Mouse (Mus musculus) cerebellum, postnatal 10 days (tissue): ENCODE measurements around the gene Vegfa.
A peak's percentile ranks its signal among the peaks of the same experiment; 100 is the strongest.

Experiments
- DNase-seq, 2 experiments: peaks; one replicate each; pipeline ENCODE4 v3.0.0; 2021; ENCODE audit warnings: mixed read lengths in 2 of 2

Vegfa gene

DNA sequence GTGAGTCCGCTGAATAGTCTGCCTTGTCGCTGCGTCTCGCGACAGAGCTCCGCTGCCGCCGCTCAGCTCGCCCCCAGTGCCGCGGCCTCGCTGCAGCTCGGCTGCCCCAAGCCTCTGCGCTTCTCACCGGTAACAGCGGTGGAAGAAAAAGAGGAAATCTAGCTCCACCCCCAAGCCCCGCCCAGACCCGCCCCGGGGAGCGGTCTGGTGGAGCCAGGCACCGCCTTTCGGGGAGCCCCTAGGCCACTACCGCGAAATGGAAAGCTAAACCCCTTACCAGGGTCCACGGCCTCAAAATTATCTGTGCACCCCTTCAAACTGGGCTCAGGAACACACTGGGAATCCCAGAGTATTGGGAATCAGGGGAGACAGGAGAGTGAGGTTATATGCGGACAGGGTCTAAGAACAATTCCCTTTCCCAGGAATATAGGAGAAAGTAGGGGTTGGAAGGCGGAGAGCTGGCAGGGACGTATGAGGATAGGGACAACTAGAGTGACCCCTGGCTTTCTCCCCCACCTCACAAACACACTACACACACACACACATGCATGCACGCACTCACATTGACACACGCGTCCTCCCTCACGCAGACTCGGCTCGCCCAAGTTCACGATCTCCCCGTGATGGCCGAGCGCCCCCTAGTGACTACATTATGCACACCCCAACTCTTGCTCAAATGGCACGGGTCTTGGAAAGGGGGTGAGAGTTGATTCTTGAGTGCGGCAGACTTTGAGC lies at the start of gene Vegfa:
Gene Vegfa (minus strand): TSS at position 113 of the 735 bp plus-strand sequence.
- DNase-seq, result peak; percentile 97 to 99

GRCm38 (mm10) chr17:46081657-46082056 lies 49.5 kb upstream of the Vegfa start:
- DNase-seq, result peak; percentile 30 to 41

DNA sequence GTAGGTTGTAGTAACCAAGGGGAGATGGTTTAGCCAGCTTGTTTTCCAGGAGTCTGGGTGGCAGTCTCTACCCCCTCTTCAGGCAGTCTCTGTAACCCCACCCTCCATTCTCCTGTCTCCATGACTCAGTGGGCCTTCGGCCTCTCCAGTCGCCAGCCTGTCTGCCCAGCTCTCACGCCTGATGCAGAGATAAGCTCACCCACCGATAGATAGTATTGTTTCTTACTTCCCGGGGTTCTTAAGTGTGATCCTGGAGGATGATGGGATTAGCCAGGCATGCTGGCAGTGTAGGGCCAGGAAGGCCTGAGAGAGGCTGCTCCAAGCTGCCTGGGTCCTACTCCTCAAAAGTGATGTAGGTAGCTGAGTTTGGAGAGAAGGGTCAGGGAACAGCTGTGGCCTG lies 48.9 kb upstream of the Vegfa start:
- no peak for DNase-seq

GRCm38 (mm10) chr17:46080388-46080787 lies 48.2 kb upstream of the Vegfa start:
- no peak for DNase-seq

GRCm38 (mm10) chr17:46079037-46079436 lies 46.9 kb upstream of the Vegfa start:
- no peak for DNase-seq

DNA sequence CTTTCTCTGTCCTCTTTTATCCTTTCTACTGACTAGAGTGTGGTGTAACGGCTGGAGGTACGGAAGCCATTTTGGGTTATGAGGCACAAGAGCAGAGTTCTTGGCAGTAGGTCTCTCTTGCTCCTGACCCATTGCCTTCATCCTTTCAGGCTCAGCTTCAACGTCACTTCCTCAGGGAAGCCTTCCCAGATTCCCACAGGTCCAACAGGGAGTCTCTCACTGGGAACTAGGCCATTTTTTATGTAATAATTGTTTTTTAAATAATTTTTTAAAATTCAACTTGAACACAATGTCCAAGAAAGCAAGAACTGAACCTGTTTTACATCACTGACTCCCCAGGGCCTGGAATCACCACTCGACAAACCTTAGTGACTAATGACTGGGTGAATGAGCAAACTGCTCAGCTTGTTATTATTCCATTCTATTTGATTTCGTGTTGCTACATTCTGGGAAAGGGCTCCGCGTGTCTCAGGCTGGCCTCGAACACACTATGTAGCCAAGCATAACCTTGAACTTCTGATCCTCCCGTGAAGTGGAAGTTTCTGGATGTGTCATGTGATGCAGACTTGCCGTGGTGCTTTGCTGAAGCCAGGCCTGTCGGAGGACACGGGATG lies 45.9 kb upstream of the Vegfa start:
- no peak for DNase-seq

DNA sequence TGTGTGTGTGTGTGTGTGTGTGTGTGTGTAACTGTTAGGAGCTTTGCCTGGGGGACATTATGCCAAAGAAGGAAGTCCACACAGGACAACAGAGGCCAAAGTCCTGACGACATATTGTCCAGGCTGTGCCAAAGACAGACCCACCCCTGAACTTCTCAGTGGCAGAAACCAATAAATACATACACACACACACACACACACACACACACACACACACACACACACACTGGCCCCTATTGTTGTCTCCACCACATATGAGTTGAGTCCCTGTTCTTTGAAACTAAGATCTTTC lies 44.0 kb upstream of the Vegfa start:
- DNase-seq, result no peak

DNA sequence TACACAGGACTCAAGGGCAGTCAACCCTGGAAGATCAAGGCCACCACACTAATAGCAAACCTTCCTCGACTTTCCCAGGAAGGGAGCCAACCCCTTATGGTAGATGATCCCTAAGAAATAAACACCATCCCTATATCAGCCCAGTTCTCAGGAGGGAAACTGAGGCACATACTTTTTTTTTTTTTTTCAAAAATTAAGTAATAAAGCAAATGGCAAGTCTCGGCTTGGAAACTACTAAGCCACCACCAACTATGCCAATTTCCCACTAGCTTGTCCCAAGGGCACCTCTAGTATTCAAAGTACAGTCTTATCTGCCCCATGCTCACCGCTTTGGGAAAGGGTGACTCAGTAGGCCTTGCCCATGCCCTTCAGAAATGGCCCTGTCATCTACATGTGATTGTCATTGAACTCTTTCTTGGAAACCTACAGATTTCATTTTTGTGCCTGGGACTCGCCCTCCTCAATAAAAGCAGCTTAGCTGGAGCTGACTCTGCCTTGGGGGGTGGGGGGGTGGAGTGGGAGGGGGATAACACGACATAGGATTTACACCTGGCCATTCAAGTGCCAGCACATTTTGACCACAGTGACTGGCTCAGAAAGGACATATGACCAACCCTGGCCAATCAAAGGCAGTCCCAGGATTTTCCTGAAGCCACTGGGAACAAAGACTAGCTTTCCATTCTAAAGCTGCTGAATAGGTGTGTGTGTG lies 43.5 kb upstream of the Vegfa start:
- no peak for DNase-seq

- DNase-seq, result peak; percentile 33 to 51
Measured at GRCm38 (mm10) chr17:46075116-46075485, 42.9 kb upstream of the Vegfa start.

DNA sequence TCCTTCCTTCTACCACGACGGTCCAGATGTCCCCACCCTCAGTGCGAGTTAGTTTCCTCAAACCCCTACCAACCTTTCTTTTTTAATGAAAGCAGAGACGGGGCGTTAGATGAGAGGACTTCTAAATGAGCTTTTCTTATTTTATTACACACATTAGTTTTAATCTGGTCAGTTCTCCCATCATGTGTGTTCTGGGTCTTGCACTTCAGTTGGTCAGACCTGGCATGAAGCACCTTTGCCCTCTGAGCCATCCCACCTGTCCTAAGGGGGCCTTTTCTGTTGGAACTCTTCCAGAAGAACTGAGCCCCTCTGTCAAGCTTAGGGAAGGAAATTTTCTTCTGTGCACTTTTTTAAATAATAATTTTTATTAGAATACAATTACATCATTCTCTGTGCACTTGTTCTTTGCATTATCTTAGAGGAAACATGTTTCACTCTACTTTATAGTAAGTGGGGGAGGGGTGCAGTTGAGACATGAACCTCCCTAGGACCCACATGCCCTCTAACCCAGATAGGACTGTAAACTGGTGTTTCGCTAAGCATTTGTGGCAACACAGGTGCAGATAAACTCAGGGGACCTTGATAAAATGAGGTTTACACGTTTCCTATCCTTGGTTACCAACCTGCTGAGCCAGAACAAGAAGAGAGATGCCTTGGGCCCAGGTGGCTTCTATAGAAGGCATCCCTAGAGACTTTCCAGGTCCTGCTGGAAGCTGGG lies 42.4 kb upstream of the Vegfa start:
- DNase-seq, result no peak

GRCm38 (mm10) chr17:46073730-46074301 lies 41.6 kb upstream of the Vegfa start:
- peak; percentile 40 to 46 for DNase-seq

DNA sequence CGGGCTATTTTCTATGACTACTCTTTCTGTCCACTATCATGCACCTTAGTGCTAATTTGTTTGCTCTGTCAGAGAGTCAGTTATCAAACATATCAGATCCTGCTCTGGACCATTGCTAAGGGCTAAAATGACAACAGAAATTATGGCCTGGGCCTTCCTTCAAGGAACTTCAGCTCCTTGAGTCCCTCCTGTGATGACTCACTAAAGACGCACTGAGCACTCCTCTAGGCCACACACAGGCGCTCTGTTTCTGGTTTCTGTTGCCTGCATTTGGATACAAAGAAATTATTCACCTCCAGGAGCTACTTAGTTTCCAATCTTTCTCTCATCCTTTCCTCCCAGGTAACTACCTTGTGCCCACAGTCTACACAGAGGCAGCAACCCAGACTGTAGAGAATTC lies 39.4 kb upstream of the Vegfa start:
- no peak for DNase-seq

DNA sequence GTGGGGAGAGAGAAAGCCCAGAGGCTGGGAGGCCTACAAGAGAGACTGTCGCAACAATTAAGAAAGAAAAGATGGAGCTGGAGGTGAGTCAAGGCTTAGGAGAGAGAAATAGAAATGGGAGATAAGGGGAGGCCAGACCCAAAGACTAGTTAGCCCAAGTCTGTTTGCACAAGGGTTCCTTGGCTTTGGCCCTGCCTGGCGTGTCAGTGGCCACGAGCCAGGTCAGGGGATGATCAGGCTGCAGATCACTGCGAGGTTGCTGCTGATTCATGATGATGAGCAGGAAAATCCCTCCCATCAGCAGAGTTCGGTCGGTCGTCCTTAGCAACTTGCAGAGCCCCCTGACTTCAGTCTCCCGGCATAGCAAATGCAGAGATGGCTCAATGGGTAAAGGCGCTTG lies 37.9 kb upstream of the Vegfa start:
- DNase-seq, result peak; percentile 41 to 52

DNA sequence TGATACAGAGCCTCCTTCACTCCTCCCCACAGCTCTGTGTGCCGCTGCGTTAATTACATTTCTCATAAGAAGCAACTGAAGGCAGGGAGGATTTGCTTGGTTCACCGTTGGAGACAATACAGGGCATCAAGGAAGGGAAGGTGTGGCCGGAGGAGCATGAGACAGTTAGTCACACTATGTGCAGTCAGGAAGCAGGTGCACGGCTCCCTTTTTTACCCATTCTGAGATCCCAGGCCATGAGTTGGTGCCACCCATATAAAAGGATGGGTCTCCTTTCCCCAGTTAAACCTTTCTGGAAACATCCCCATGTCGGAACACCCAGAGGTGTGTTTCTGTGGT lies 31.8 kb upstream of the Vegfa start:
- DNase-seq, result no peak

DNA sequence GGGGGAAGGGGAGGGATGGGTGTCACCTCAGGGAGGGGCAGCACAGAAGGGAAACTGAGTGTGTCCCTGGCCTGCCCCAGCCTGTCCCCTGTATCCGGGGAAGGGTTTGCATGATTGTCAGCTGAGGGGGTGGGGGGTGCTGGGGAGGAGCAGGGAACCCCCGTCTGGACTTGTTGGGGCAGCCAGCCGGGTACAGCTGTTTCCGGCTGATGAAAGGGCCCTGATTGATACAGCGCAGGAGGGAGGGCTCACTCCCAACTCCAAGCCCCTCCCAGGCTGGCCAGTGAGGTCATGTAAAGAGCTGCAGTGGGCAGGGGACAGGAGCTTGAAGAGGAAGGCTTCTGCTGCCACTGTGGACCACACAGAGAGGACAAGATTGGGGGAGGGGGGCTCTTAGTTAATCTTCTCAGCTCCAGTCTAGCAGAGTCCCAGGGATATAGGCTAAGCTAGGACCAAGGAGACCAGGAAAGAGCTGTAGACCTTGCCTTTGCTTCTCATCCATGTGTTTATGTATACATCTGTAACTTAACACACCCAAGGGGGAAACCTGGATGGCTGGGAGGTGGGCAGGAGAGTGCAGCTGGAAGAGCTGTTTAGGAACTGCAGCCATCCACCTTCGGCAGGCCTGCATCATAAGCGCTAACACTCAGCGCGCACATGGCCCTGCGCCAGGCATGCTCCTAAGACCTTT lies 31.3 kb upstream of the Vegfa start:
- peak; percentile 51 to 54 for DNase-seq

- no peak for DNase-seq
Measured at GRCm38 (mm10) chr17:46060253-46060652, 28.1 kb upstream of the Vegfa start.

DNA sequence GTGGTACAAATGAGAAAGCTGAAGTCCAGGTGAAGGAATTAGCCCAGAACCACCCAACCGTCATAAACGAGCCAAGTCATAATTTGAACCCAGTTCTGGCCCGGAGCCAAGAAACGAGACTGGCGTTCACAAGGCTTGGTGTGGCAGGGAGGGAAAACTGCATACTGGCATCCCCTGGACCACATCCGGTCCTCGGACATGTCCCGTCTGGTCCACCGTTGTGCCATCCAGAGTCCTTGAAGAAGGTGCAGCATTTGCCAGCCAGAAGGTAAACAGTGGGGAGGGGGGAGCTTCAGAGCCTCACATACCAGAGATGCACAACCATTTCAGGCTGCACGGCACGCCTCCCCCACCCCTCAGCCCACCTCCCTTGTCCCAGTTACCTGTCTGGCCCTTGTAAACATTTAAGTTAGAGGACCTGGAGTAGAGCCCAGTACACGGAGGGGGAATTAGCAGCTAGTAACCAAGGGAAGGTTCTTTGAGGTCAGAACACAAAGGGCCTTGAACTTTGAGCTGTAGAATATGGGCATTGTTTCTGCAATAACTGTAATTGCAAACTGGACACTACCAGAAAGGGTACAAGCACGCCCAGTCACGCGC lies 27.2 kb upstream of the Vegfa start:
- peak; percentile 67 to 70 for DNase-seq

DNA sequence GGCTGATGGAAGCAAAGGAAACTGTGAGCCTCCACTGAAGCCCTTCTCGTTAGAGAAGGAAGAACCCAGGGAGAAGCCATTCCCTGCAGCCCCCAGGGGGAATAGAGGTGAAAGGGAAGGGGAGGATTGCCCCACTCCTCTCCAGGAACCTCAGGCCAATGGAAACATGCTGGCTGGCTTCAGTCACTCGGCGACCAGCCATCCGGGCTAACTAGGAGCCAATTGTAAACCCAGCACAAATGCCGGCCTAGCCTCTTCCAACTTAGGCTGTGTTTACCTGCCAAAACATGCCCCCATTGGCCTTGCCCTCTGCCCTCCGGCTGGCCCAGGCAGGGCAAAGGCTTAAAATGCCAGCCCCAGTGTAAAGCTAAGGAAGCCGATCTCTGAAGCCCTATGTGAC lies 24.1 kb upstream of the Vegfa start:
- DNase-seq, result peak; percentile 66 to 72

DNA sequence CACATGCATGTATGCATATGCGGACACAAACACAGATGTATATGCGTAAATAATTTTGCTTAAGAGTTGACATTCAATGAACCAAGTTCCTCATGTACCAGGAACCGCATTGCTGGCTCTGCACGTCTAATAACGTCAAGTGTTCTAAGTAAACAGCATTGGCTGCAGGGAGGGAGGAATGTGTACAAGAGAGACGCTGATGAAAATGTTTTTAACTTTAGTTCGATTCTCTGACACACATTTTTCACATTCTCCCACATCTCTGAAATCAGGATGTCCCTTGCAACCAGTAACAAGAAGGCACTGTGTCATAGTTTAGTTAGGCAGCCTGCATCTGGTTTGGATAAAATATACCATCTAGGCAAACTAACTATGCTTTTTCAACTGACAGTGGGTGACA lies 23.6 kb upstream of the Vegfa start:
- no peak for DNase-seq

- DNase-seq, result no peak
Measured at GRCm38 (mm10) chr17:46053291-46053842, 21.2 kb upstream of the Vegfa start.

DNA sequence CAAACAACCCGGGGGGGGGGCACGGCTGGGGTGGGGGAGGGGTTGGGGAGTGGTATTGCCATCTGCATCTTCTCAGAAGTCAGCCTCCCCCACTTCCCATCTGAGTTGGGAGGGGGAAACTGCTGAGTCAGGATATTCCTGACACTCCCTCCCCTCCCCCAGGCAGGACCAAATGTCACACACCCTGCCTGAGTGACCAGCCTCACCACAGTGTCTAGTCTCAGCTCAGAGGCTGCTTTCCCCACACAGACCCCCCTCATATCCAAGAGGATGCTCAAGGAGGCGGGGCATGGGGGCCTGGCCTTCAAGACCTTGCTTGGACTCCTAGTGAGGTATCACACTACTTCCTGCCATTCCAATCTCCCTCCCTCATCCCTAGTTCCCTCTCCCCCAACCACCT lies 20.0 kb upstream of the Vegfa start:
- DNase-seq, result no peak

GRCm38 (mm10) chr17:46051356-46051755 lies 19.2 kb upstream of the Vegfa start:
- DNase-seq, result no peak
